Mouse (Mus musculus) liver, embryonic 16.5 days (tissue): ENCODE measurements around the gene Ppie. TPM values are rescaled to one million over a fixed set of nuclear protein-coding genes. Genes with fewer than 3 reads are reported as not detected.
"Not testable (repeated sequence)": the region's sequence is repeated elsewhere in the genome, so short reads cannot be mapped to it uniquely, and the experiment has no call there.

ENCODE experiments used
- ATAC-seq: fragments of 200-750 bp; cut with Nextera tagmentation; 2 replicates; pipeline ENCODE4 v1.8.0; 2017; ENCODE audit warnings: low read depth, mild to moderate bottlenecking, moderate number of reproducible peaks, moderate library complexity
- H3K27ac ChIP-seq: fragments of 300-500 bp; sonication (generic); 2 replicates; pipeline ENCODE4 v1.5.1; 2014; ENCODE audit warnings: mild to moderate bottlenecking, low read length
- H3K27me3 ChIP-seq: fragments of 300-500 bp; sonication (generic); 2 replicates; pipeline ENCODE4 v1.6.1; 2014; ENCODE audit warnings: low read depth, low read length, mixed read lengths; ENCODE audit not compliant: control insufficient read depth, insufficient read depth
- H3K36me3 ChIP-seq: fragments of 300-500 bp; sonication (generic); 2 replicates; pipeline ENCODE4 v1.6.1; 2014; ENCODE audit warnings: mild to moderate bottlenecking; ENCODE audit not compliant: control insufficient read depth, insufficient read depth
- H3K4me1 ChIP-seq: fragments of 300-500 bp; sonication (generic); 2 replicates; pipeline ENCODE4 v1.6.1; 2014; ENCODE audit warnings: low read depth, low read length, mixed read lengths; ENCODE audit not compliant: control insufficient read depth
- H3K4me2 ChIP-seq: fragments of 300-500 bp; sonication (generic); 2 replicates; pipeline ENCODE4 v1.6.1; 2014; ENCODE audit warnings: low read depth, low read length, mixed read lengths
- H3K4me3 ChIP-seq: fragments of 300-500 bp; sonication (generic); 2 replicates; pipeline ENCODE4 v1.5.1; 2014; ENCODE audit warnings: low read depth, mild to moderate bottlenecking, low read length
- H3K9ac ChIP-seq: fragments of 300-500 bp; sonication (generic); 2 replicates; pipeline ENCODE4 v1.6.1; 2014; ENCODE audit warnings: low read depth, low read length
- H3K9me3 ChIP-seq: fragments of 300-500 bp; sonication (generic); replicated peaks from 2 replicates; pipeline ENCODE4 v1.6.1; 2016; ENCODE audit warnings: low read length; ENCODE audit not compliant: control insufficient read depth
- WGBS: fragments of 180-500 bp; shearing (Covaris S2); extraction: QIAGEN DNeasy Blood & Tissue Kit; methylation state at CpG from one replicate; pipeline ENCODE4 v1.1.7; 2014; ENCODE audit not compliant: insufficient replicate concordance; 5-methylcytosine and 5-hydroxymethylcytosine counted together
- polyA plus RNA-seq: library from polyadenylated mRNA; unstranded; fragments of >200 nt; fragmentation: Nextera tagmentation; extraction: Ambion mirVana; gene quantifications from 2 replicates; pipeline ENCODE4 v1.2.1, GENCODE M21; 2015

Ppie gene
- polyA plus RNA-seq, 1 experiment from 2014 or later = 33.4 TPM

DNA sequence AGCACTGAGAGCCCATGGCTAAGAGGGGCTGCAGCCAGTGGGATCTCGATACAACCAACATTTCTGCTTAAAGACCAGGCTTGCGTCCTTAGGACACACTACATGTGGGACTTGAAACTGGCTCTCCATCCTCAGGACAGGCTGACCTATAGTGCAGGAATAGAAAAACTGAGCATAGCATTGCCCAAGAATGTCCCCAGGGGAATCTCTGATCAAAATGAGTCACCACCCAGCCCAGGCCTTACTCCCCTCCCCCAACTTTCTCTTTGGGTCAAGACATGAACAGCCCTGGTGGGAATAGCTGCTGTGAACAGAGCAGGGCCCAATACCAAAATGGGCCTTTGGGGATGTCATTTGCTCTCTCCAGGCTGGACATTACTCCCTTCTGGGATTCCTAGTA lies 32.9 kb downstream of the Ppie start:
- Histone ChIP-seq H3K4me2 (no peak overlapping the region), H3K9ac (no peak overlapping the region), H3K27ac (no peak overlapping the region), H3K9me3 (no peaks in the 10 kb centered on the region), H3K4me3 (no peak overlapping the region), H3K27me3 (peaks cover 24% of the 10 kb centered on the region), H3K4me1 (no peaks in the 10 kb centered on the region; the same call in 1 of the 2 replicates), H3K36me3 (no peaks in the 10 kb centered on the region)
- no peak for ATAC-seq
- 61% methylated on average over 2 of the region's 2 CpGs for WGBS

DNA sequence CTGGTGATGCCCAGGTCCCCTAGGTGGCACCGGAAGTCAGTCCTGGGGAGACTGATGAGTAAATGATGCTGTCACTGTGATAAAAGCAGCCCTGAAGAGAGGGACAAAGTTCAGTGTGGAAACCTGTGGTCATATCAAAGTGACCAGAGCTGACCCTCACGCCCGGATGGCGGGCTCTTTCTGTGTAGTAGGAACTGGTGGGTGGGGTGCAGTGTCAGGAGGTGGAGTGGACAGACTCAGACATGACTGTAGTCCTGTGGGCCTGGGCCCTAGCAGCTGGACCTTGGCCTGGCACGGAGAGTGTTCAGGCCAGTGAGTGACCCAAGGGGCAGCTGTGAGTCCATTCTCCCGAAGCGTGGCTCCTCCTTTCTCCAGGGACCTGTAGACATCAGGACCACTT lies 33.8 kb downstream of the Ppie start:
- H3K4me3 ChIP-seq, H3K9ac ChIP-seq, H3K4me1 ChIP-seq, H3K36me3 ChIP-seq, H3K9me3 ChIP-seq, H3K27ac ChIP-seq, H3K4me2 ChIP-seq: not testable (repeated sequence)
- peak; percentile 55 for ATAC-seq
- WGBS = 66% methylated on average over 7 of the region's 7 CpGs
- peaks cover 24% of the 10 kb centered on the region for H3K27me3 ChIP-seq

DNA sequence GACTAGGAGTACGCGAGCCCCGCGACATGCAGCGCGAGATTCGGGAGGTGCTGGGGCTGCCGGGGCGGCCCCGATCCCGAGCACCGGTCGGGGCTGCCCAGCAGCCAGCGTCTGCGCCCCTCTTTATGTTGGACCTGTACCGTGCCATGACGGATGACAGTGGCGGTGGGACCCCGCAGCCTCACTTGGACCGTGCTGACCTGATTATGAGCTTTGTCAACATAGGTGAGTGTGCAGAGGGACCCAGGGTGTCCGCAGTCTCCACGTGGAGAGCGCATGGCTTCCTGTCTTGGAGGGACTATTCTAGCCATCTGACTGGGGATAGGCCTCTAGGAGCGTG lies 34.3 kb downstream of the Ppie start:
- H3K27me3 ChIP-seq = peaks cover 24% of the 10 kb centered on the region
- H3K4me1 ChIP-seq = no peaks in the 10 kb centered on the region; the same call in 1 of the 2 replicates
- peak overlapping the region; percentile 43; the same call in 1 of the 2 replicates for H3K4me2 ChIP-seq
- no peak overlapping the region for H3K9ac ChIP-seq
- ATAC-seq = peak; percentile 16; the same call in 1 of the 2 replicates
- H3K36me3 ChIP-seq = no peaks in the 10 kb centered on the region
- 24% methylated on average over 24 of the region's 24 CpGs for WGBS
- no peak overlapping the region for H3K27ac ChIP-seq
- no peaks in the 10 kb centered on the region for H3K9me3 ChIP-seq
- no peak overlapping the region for H3K4me3 ChIP-seq

DNA sequence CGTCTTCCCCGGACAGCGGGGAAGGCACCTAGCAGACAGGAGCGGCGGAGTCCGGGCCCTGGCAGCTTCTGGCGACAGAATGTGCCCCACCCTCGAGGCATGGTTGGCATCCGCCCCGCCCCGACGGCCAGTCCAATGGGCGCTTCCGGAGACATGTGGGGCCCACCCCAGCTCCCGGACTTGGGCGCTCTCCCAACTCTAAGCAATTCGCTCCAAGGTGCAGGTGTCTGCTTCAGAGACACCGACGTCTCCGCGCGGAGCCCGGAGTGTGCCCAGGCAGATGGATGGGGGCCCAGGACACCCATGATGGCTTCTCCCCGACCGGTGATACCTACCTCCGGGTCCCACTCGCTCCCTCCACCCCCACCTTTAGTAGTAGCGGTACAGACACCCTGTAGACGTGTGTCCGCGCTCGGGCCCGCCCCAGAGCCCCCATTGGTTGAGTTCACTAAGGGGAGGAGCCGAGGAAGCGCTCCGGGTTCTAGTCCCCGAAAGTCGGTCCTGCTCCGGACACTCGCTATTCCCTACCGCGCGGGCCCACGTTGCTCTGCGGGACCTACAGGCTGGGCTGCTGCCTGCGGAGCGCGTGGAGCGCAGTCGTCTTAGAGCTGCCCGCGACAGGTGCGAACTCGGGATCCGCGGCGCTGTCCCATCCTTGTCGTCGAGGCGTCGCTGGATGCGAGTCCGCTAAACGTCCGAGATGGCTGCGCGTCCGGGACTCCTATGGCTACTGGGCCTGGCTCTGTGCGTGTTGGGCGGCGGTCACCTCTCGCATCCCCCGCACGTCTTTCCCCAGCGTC lies 34.9 kb downstream of the Ppie start, which contains the start of gene Bmp8b:
Gene Bmp8b (plus strand): TSS at position 515 of the 800 bp plus-strand sequence.
- 0 out of 2 replicates have a peak, but pooled peaks have one; percentile 27 for ATAC-seq
- peak within 1 kb of the TSS; percentile 40 for H3K4me3 ChIP-seq
- H3K4me2 ChIP-seq = peak within 1 kb of the TSS; percentile 43
- no peaks in the 10 kb centered on the region; the same call in 1 of the 2 replicates for H3K4me1 ChIP-seq
- 9% methylated on average over 75 of the region's 75 CpGs for WGBS
- H3K27ac ChIP-seq = no peak within 1 kb of the TSS
- H3K9ac ChIP-seq = no peak within 1 kb of the TSS
- no peaks in the 10 kb centered on the region for H3K9me3 ChIP-seq
- peaks cover 24% of the 10 kb centered on the region for H3K27me3 ChIP-seq
- no peaks in the 10 kb centered on the region for H3K36me3 ChIP-seq

DNA sequence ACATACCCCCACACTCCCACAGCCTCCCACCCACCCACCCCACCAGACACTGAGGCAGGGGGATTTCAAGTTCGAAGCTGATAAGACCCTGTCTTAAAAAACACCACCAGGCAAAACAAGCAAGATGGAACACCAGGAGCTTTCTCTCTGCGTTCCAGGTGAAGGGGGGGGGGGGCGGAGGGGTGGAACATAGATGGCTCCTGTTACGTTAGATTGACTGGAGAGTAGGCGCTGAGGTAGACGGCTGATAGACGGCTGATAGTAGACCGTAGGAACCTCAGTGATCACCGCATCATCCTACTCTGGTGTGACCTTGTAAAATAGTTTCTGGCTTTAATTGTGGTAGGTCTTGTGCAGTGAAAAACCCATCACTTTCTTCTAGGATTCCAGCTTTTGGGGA lies 45.9 kb downstream of the Ppie start:
- 43% methylated on average over 8 of the region's 9 CpGs for WGBS
- 0 out of 2 replicates have a peak, but pooled peaks have one; percentile 36 for ATAC-seq

DNA sequence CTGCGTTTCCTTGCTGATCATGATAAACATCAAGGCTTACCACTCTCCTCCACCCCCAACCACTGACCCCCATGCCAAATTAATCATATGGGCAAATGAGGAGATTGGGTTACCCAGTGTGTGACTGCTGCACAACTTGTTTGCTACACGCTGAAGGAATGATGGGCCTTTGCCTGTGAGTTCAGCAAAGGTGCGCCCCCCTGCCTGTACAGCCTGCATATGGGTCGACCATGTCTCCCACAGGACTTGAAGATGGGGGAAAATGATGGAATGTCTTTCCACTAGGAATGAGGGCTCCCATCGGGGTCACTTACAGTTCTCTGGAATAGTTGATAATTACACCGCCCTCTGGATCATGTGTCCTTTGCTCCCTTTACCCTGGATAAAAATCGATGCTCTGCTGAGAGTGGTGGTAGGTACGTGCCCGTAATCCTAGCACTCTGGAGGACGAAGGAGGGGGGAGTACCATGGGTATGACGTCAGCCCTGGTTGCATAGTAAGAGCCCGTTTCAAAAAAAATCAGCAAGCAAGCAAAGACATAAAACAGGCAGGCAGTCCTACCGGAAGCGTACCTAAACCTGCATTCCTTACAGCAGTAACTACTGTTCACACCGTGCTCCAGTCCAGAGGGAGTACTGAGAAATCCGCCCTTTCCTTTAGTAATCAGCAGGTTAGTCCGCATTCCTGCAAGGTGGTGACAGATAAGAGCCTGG lies 46.5 kb downstream of the Ppie start:
- no peak overlapping the region; the same call in 1 of the 2 replicates for H3K9ac ChIP-seq
- ATAC-seq = peak; percentile 90
- no peaks in the 10 kb centered on the region for H3K9me3 ChIP-seq
- 39% methylated on average over 17 of the region's 17 CpGs for WGBS
- H3K27ac ChIP-seq = 0 out of 2 replicates have a peak overlapping the region, but pooled peaks have one; percentile 33
- no peak overlapping the region for H3K4me3 ChIP-seq
- peak overlapping the region; percentile 24; the same call in 1 of the 2 replicates for H3K4me2 ChIP-seq
- H3K4me1 ChIP-seq = no peaks in the 10 kb centered on the region
- H3K27me3 ChIP-seq = no peaks in the 10 kb centered on the region
- no peaks in the 10 kb centered on the region for H3K36me3 ChIP-seq

More for the DNA sequence above, 45.9 kb downstream of the Ppie start:
- peak overlapping the region; percentile 24 for H3K4me2 ChIP-seq
- no peak overlapping the region for H3K4me3 ChIP-seq
- no peaks in the 10 kb centered on the region for H3K9me3 ChIP-seq
- no peak overlapping the region for H3K27ac ChIP-seq
- H3K36me3 ChIP-seq = no peaks in the 10 kb centered on the region
- H3K4me1 ChIP-seq = no peaks in the 10 kb centered on the region
- no peaks in the 10 kb centered on the region for H3K27me3 ChIP-seq
- H3K9ac ChIP-seq = no peak overlapping the region; the same call in 1 of the 2 replicates

DNA sequence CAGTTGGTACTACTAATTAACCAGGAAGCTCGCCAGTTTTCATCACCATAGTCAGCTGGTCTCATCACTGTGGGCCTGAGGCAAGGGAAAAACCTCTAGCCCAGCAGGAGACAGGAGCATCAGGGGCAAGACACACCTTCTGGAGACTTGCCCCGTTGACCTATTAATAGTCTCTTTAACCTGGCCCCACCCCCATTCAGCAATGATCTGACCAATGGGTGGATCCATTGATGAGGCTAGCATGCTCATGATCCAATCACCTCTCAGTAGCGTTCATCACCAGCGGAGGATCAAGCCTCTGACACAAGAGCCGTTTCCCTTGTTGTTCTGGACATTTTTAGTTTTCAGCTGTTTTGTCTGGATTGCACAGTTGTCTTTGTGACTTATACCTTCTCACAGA lies 47.1 kb downstream of the Ppie start:
- H3K9ac ChIP-seq = no peak overlapping the region
- no peak for ATAC-seq
- H3K27me3 ChIP-seq = no peaks in the 10 kb centered on the region
- no peaks in the 10 kb centered on the region for H3K36me3 ChIP-seq
- WGBS = 54% methylated on average over 5 of the region's 5 CpGs
- no peak overlapping the region for H3K27ac ChIP-seq
- no peak overlapping the region for H3K4me2 ChIP-seq
- H3K4me1 ChIP-seq = no peaks in the 10 kb centered on the region
- H3K4me3 ChIP-seq = no peak overlapping the region
- no peaks in the 10 kb centered on the region for H3K9me3 ChIP-seq

DNA sequence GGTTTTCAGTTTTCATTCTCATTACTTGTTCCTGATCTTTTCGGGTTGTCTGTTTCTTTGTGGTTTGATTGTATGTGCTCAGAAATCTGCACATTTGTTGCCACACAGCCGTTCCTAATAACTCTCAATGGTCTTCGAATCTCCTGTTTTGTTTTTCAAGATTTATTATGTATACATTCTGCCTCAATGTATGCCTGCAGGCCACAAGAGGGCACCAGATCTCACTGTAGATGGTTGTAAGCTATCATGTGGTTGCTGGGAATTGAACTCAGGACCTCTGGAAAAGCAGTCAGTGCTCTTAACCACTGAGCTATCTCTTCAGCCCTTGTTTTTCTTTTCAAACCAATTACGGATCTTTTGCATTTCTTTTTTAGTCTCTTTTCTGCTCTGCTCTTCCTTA lies 53.4 kb downstream of the Ppie start:
- no peak for ATAC-seq
- no peaks in the 10 kb centered on the region for H3K27me3 ChIP-seq
- 62% methylated on average over 4 of the region's 4 CpGs for WGBS
- H3K4me2 ChIP-seq = no peak overlapping the region
- no peak overlapping the region for H3K27ac ChIP-seq
- no peak overlapping the region for H3K9ac ChIP-seq
- no peaks in the 10 kb centered on the region for H3K4me1 ChIP-seq
- no peaks in the 10 kb centered on the region for H3K36me3 ChIP-seq
- H3K4me3 ChIP-seq = no peak overlapping the region
- H3K9me3 ChIP-seq = no peaks in the 10 kb centered on the region

DNA sequence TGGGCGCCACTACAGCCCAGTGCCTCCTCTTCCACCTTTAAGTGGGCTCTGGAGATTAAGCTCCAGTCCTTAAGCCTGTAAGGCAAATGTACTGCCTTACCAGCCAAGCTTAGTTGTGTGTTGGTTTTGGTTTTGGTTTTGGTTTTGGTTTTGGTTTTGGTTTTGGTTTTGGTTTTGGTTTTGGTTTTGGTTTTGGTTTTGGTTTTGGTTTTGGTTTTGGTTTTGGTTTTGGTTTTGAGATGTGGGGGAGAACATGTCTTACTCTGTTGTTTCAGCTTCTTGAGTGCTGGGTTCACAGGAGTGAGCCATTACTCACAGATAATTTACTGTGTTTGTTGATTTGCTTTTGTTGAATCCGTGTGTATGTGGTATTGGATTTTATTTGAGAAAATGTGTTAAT lies 54.5 kb downstream of the Ppie start:
- 67% methylated on average over 2 of the region's 2 CpGs for WGBS
- no peaks in the 10 kb centered on the region for H3K36me3 ChIP-seq
- ATAC-seq = no peak
- no peak overlapping the region for H3K4me3 ChIP-seq
- no peak overlapping the region for H3K4me2 ChIP-seq
- no peaks in the 10 kb centered on the region for H3K4me1 ChIP-seq
- no peak overlapping the region for H3K27ac ChIP-seq
- H3K9ac ChIP-seq = no peak overlapping the region
- no peaks in the 10 kb centered on the region for H3K9me3 ChIP-seq
- H3K27me3 ChIP-seq = no peaks in the 10 kb centered on the region
